Mouse (Mus musculus): ENCODE results near the gene Trank1. TPM values are rescaled to one million over a fixed set of nuclear protein-coding genes. Genes with fewer than 3 reads are reported as not detected.

The Trank1 gene
- polyA plus RNA-seq, 1 experiment: 0.05 TPM

DNA sequence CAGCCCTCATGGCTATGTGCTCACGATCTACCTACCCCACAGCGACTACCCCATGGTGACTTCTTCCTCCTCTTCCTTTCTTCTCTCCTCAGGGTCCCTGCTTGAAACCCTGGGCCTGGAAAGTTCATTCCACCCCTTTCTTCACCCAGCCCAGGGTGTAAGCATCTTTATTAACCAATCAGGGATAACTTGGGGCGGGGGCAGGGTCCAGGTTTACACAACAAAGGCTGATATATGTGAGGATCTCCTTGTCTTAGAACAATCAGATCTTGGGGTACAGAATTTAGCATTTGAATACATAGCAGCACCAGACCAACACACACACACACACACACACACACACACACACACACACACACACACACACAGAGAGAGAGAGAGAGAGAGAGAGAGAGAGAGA, 26.5 kb upstream of the Trank1 start:
- no peak overlapping the region for H3K4me3 ChIP-seq (replicated peaks; ENCODE audit: extremely low read depth, low read depth, low read length)
- H3K4me1 ChIP-seq (ENCODE audit: control insufficient read depth, insufficient read depth, low read length): peaks cover 3% of the 10 kb centered on the region
- WGBS: 67% methylated on average over 3 of the region's 3 CpGs
- DNase-seq: no peak
- TF ChIP-seq CTCF (IDR thresholded peaks at IDR 0.05; ENCODE audit: insufficient read depth, low read length) (no peak), POLR2A (IDR thresholded peaks at IDR 0.05; ENCODE audit: borderline replicate concordance, extremely low read depth, low read depth, low read length) (no peak)

DNA sequence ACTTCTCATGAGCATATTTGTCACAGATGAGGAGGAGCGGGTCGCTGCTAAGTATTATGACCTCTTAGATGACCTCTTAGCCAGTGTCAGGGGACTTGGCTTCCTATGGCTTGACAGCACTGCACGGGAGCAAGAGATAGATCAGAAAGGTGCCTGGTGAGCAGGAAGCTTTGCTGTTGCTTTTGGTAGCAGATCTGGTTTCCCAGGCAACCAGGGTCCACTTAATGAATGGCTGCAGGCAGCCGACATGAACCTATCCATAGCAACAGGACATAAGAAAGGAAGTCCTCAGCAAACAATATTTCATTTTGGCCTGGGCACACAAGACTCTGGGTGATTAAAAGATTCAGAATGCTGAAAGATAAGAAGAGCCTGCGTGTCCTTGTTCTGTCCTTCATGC, 25.9 kb upstream of the Trank1 start:
- TF ChIP-seq POLR2A (IDR thresholded peaks at IDR 0.05; ENCODE audit: borderline replicate concordance, extremely low read depth, low read depth, low read length): no peak
- no peak for TF ChIP-seq CTCF (IDR thresholded peaks at IDR 0.05; ENCODE audit: insufficient read depth, low read length)
- WGBS: 27% methylated on average over 5 of the region's 5 CpGs
- Histone ChIP-seq H3K4me1 (ENCODE audit: control insufficient read depth, insufficient read depth, low read length) (peaks cover 3% of the 10 kb centered on the region), H3K4me3 (replicated peaks; ENCODE audit: extremely low read depth, low read depth, low read length) (no peak overlapping the region)
- DNase-seq: no peak

DNA sequence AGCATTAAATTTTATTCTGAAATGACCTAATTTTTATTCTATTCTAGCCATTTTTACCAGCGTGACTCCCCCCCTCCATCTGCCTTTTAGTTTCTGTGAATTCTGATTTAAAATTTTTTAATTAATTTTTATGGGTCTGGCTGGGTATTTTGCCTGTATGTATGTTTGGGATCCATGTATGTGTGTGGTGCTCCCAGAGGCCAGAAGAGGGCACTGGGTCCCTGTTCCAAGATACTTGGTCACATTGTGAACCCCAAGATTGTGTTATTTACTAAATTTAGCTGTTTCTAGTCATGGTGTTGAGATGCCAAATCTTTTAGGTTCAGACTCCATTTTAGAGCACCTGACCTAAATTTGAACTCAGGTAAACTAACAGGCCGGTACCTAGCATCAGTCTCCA, 25.1 kb upstream of the Trank1 start:
- no peak for TF ChIP-seq POLR2A (IDR thresholded peaks at IDR 0.05; ENCODE audit: borderline replicate concordance, extremely low read depth, low read depth, low read length)
- no peak for TF ChIP-seq CTCF (IDR thresholded peaks at IDR 0.05; ENCODE audit: insufficient read depth, low read length)
- Histone ChIP-seq H3K4me3 (replicated peaks; ENCODE audit: extremely low read depth, low read depth, low read length) (no peak overlapping the region), H3K4me1 (ENCODE audit: control insufficient read depth, insufficient read depth, low read length) (peaks cover 3% of the 10 kb centered on the region)
- no peak for DNase-seq
- WGBS: 74% methylated on average over 2 of the region's 2 CpGs

DNA sequence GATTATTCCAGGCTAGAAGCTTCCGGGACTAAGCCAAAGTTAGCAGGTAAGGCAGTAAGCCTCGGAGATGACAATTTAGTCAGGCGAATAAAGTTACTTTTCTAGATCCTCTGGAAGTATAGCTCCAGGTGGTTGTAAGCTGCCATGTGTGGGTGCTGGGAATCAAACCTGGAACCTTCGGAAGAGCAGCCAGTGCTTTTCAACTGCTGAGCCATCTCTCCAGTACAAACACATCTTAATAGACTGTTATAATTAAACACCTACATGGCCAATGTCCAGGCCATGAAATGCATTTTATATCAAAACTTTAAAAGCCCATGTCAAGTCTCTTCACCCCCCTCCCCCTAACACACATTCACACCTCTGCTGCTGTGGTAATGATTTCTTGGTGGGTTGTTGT, 23.6 kb upstream of the Trank1 start:
- WGBS: 93% methylated on average over 4 of the region's 4 CpGs
- peaks cover 3% of the 10 kb centered on the region for H3K4me1 ChIP-seq (ENCODE audit: control insufficient read depth, insufficient read depth, low read length)
- H3K4me3 ChIP-seq (replicated peaks; ENCODE audit: extremely low read depth, low read depth, low read length): no peak overlapping the region
- TF ChIP-seq POLR2A (IDR thresholded peaks at IDR 0.05; ENCODE audit: borderline replicate concordance, extremely low read depth, low read depth, low read length): no peak
- no peak for DNase-seq

DNA sequence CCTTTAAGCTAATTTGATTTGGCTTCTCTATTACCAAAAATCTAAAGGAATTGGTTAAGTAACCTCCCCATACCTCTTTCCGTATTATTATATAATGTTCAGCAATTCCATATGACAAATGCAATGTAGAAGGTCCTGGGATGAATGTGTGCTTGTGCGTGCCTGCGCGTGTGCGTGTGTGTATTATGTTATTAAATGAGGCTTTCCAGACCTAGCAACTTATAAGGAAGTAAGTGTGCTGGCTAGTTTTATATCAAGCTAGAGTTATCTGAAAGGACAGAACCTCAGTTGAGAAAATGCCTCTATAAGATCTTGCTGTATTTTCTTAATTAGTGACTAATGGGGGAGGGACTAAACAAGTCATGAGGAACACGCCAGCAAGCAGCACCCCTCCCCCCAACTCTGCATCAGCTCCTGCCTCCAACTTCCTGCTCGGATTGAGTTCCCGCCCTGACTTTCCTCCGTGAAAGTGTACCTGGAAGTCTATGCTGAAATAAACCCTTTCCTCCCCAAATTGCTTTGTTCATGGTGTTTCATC, 22.2 kb upstream of the Trank1 start:
- 51% methylated on average over 9 of the region's 9 CpGs for WGBS
- peak overlapping the region; percentile 39 for H3K4me3 ChIP-seq (replicated peaks; ENCODE audit: extremely low read depth, low read depth, low read length)
- no peak for DNase-seq
- no peak for TF ChIP-seq POLR2A (IDR thresholded peaks at IDR 0.05; ENCODE audit: borderline replicate concordance, extremely low read depth, low read depth, low read length)
- no peak for TF ChIP-seq CTCF (IDR thresholded peaks at IDR 0.05; ENCODE audit: insufficient read depth, low read length)
- H3K4me1 ChIP-seq (ENCODE audit: control insufficient read depth, insufficient read depth, low read length): peaks cover 3% of the 10 kb centered on the region

DNA sequence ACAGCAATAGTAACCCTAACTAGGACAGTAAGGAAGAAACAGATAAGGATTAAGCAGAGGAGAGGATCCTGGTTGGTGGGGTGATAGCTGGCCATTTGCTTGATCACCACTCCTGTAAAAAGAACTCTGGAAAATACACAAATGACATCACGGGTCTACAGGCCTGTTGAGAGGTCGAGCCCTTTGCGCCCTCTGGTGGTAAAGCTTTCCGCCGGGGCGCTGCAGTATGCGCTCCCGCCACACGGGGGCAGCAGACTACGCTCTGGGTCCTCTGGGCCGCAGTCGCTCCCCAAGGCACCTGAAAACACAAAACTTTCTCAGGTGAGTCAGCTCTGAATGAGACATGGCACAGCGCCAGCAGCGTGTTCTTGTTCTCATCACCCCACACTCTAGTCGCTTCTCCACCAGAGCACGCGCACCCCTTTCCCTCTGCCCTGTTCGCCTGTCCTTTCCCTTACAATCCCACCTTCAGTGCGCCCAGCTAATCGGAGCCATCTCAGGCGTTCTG, 21.7 kb upstream of the Trank1 start:
- peak; percentile 96 for TF ChIP-seq CTCF (IDR thresholded peaks at IDR 0.05; ENCODE audit: insufficient read depth, low read length)
- no peak for TF ChIP-seq POLR2A (IDR thresholded peaks at IDR 0.05; ENCODE audit: borderline replicate concordance, extremely low read depth, low read depth, low read length)
- H3K4me1 ChIP-seq (ENCODE audit: control insufficient read depth, insufficient read depth, low read length): peaks cover 3% of the 10 kb centered on the region
- H3K4me3 ChIP-seq (replicated peaks; ENCODE audit: extremely low read depth, low read depth, low read length): no peak overlapping the region
- 15% methylated on average over 21 of the region's 21 CpGs for WGBS
- peak; percentile 95 for DNase-seq

DNA sequence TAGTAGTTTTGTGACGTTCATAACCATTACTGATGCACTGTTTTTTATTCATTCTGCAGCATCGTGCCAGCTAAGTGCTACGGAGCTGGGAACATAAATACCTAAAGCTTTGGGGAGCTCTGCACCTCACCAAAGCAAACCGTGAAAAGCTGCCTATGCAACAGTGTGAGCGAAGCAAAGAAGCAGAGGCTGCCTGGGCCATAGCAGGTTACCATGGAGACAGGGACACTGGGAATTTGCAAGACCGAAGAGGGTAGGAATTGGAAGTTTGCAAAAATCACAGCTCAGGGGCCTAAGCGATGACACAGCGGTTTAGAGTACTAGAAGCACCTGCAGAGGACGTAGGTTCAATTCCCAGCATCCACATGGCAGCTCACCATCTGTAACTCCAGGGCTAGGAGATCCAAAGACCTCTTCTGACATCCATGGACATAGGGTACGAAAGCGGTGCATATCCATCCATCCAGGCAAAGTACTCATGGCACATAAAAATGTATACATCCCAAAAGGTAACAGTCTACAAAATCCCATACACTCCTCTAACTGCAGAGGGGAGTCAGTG, 20.9 kb upstream of the Trank1 start:
- Histone ChIP-seq H3K4me3 (replicated peaks; ENCODE audit: extremely low read depth, low read depth, low read length) (no peak overlapping the region), H3K4me1 (ENCODE audit: control insufficient read depth, insufficient read depth, low read length) (peaks cover 3% of the 10 kb centered on the region)
- no peak for DNase-seq
- WGBS: 78% methylated on average over 11 of the region's 11 CpGs
- TF ChIP-seq POLR2A (IDR thresholded peaks at IDR 0.05; ENCODE audit: borderline replicate concordance, extremely low read depth, low read depth, low read length): no peak
- no peak for TF ChIP-seq CTCF (IDR thresholded peaks at IDR 0.05; ENCODE audit: insufficient read depth, low read length)

DNA sequence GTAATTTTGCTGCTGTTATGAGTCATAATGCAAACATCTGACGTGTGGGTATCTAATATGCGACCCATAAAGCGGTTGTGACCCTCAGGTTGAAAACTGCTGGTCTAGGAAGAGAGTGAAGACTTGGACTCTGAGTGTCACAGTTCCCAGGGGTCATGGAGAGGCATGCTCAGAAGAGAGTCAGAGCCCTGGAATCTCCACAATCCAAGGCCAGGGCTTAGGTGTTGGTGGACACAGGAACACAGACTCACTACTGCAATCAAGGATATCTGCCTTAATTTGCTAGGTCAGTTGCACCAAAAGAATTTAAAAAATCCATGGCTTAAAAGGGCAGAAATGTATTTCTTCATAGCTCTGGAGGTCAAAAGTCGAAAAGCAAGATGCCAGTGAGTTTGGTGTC, 18.3 kb upstream of the Trank1 start:
- WGBS: 77% methylated on average over 4 of the region's 4 CpGs
- H3K4me3 ChIP-seq (replicated peaks; ENCODE audit: extremely low read depth, low read depth, low read length): no peak overlapping the region
- TF ChIP-seq CTCF (IDR thresholded peaks at IDR 0.05; ENCODE audit: insufficient read depth, low read length): no peak
- TF ChIP-seq POLR2A (IDR thresholded peaks at IDR 0.05; ENCODE audit: borderline replicate concordance, extremely low read depth, low read depth, low read length): no peak
- H3K4me1 ChIP-seq (ENCODE audit: control insufficient read depth, insufficient read depth, low read length): peaks cover 3% of the 10 kb centered on the region
- DNase-seq: no peak

DNA sequence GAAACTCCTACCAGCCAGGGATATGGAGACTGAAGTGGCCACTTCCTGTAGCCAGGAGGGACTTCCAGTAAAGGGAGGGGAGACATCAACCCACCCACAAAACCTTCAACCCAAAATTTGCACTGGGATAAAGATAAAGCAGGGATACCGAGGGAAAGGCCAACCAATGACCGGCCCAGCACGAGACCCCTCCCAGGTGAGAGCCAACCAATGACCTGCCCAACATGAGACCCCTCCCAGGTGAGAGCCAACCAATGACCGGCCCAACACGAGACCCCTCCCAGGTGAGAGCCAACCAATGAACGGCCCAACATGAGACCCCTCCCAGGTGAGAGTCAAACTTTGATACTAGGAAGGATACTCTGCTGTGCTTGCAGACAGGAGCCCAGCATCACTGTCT, 16.6 kb upstream of the Trank1 start:
- TF ChIP-seq POLR2A (IDR thresholded peaks at IDR 0.05; ENCODE audit: borderline replicate concordance, extremely low read depth, low read depth, low read length) (no peak), CTCF (IDR thresholded peaks at IDR 0.05; ENCODE audit: insufficient read depth, low read length) (no peak)
- H3K4me3 ChIP-seq (replicated peaks; ENCODE audit: extremely low read depth, low read depth, low read length): no peak overlapping the region
- WGBS: 93% methylated on average over 6 of the region's 6 CpGs
- no peaks in the 10 kb centered on the region for H3K4me1 ChIP-seq (ENCODE audit: control insufficient read depth, insufficient read depth, low read length)
- no peak for DNase-seq

DNA sequence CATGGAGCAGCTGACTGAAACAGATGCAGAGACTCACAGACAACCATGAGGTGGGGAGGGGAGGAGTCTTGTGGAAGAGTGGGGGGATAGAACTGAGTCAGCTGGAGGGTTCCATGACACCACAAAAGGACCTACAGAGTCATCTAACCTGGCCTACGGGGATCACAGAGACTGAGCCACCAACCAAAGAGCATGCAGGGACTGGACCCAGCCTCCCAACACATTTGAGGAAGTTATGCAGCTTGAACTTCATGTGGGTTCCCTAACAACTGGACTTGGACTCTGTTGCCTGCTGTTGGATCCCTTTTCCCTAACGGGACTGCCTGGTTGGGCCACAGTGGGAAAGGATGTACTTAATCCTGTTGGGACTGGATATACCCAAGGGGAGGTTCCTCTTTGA, 16.2 kb upstream of the Trank1 start:
- TF ChIP-seq CTCF (IDR thresholded peaks at IDR 0.05; ENCODE audit: insufficient read depth, low read length) (no peak), POLR2A (IDR thresholded peaks at IDR 0.05; ENCODE audit: borderline replicate concordance, extremely low read depth, low read depth, low read length) (no peak)
- no peak for DNase-seq
- WGBS: 75% methylated on average over 2 of the region's 2 CpGs
- Histone ChIP-seq H3K4me3 (replicated peaks; ENCODE audit: extremely low read depth, low read depth, low read length) (no peak overlapping the region), H3K4me1 (ENCODE audit: control insufficient read depth, insufficient read depth, low read length) (no peaks in the 10 kb centered on the region)

All from lung, adult 2 months (tissue).